Mouse (Mus musculus) neural tube, embryonic 14.5 days (tissue): ENCODE data around the gene 4930562C15Rik. TPM values are rescaled to one million over a fixed set of nuclear protein-coding genes. Genes with fewer than 3 reads are reported as not detected.

Experiments
- ATAC-seq: fragments of 200-750 bp; cut with Nextera tagmentation; 2 replicates; pipeline ENCODE4 v1.8.0; 2017; ENCODE audit warnings: low read depth, mild to moderate bottlenecking, moderate TSS enrichment, moderate library complexity
- H3K27ac ChIP-seq: fragments of 300-500 bp; sonication (generic); 2 replicates; pipeline ENCODE4 v1.5.1; 2014; ENCODE audit warnings: low read depth, mild to moderate bottlenecking, control low read depth, low read length, moderate library complexity, mixed read lengths
- H3K27me3 ChIP-seq: fragments of 300-500 bp; sonication (generic); 2 replicates; pipeline ENCODE4 v1.6.1; 2014; ENCODE audit warnings: low read length; ENCODE audit not compliant: control insufficient read depth, insufficient read depth
- H3K36me3 ChIP-seq: fragments of 300-500 bp; sonication (generic); 2 replicates; pipeline ENCODE4 v1.6.1; 2014; ENCODE audit warnings: low read length, mixed read lengths; ENCODE audit not compliant: control insufficient read depth, insufficient read depth
- H3K4me1 ChIP-seq: fragments of 300-500 bp; sonication (generic); 2 replicates; pipeline ENCODE4 v1.6.1; 2014; ENCODE audit warnings: low read length; ENCODE audit not compliant: control insufficient read depth, insufficient read depth
- H3K4me2 ChIP-seq: fragments of 300-500 bp; sonication (generic); 2 replicates; pipeline ENCODE4 v1.6.1; 2014; ENCODE audit warnings: mild to moderate bottlenecking, low read depth, low read length, control low read depth
- H3K4me3 ChIP-seq: fragments of 300-500 bp; sonication (generic); 2 replicates; pipeline ENCODE4 v1.5.1; 2014; ENCODE audit warnings: low read depth, low read length, control low read depth, mixed read lengths
- H3K9ac ChIP-seq: fragments of 300-500 bp; sonication (generic); replicated peaks from 2 replicates; pipeline ENCODE4 v1.6.1; 2014; ENCODE audit warnings: low read depth, mild to moderate bottlenecking, control low read depth, low read length, mixed read lengths
- H3K9me3 ChIP-seq: fragments of 300-500 bp; sonication (generic); 2 replicates; pipeline ENCODE4 v1.6.1; 2016; ENCODE audit warnings: low read length; ENCODE audit not compliant: control insufficient read depth
- WGBS: fragments of 180-500 bp; shearing (Covaris S2); extraction: QIAGEN DNeasy Blood & Tissue Kit; methylation state at CpG from one replicate; pipeline ENCODE4 v1.1.7; 2014; 5-methylcytosine and 5-hydroxymethylcytosine counted together
- polyA plus RNA-seq: library from polyadenylated mRNA; unstranded; fragments of >200 nt; fragmentation: Nextera tagmentation; extraction: Ambion mirVana; gene quantifications from 2 replicates; pipeline ENCODE4 v1.2.1, GENCODE M21; 2014

The 4930562C15Rik gene
- polyA plus RNA-seq, 1 experiment from 2014 or later = 0.86 TPM

DNA sequence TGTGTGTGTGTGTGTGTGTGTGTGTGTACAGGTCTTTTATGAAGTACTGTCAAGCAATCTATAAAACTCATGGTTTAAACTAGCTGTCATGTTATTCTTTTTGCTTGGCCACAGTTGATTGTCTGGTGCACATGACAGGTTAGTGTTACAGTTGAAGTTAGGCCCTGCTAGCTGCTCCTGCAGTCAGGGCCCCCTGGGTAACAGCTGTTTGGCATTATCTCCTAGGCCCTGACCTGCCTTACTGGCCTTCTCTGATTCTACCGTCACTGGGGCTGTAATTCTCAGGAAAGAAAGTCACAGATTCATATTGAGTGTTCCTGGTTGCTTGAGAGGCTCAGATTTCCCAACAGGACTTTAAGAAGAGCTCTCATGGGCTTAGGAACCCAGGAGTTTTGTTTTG is 70.4 kb downstream of the 4930562C15Rik start:
- H3K9ac ChIP-seq = no peak overlapping the region
- ATAC-seq = no peak

DNA sequence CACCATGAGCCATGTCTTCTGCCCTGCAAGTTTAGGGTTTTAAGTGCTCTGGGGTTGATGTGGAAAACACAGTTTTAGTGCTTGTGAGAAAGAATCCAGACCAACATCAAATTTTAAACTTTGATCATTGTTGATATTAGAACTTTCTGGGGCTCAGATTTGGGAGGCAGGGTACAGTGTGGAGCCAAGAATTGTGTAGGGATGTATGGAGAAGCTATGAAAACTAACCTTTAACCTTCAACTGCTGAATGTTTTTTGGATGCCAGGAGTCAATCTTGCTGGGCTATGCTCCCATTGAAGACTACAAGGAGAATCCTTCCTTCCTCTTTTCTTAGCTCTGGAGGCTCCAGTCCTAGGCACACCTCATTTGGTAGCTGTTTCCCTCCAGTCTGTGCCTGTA is 71.3 kb downstream of the 4930562C15Rik start:
- Histone ChIP-seq H3K9me3 (no peaks in the 10 kb centered on the region), H3K36me3 (peaks cover 19% of the 10 kb centered on the region), H3K4me2 (no peak overlapping the region), H3K27me3 (no peaks in the 10 kb centered on the region), H3K9ac (no peak overlapping the region), H3K4me3 (no peak overlapping the region), H3K27ac (no peak overlapping the region), H3K4me1 (no peaks in the 10 kb centered on the region)
- ATAC-seq = no peak

More for the DNA sequence above, 70.4 kb downstream of the 4930562C15Rik start:
- Histone ChIP-seq H3K36me3 (peaks cover 10% of the 10 kb centered on the region), H3K27me3 (no peaks in the 10 kb centered on the region), H3K4me1 (peaks cover 2% of the 10 kb centered on the region; the same call in 1 of the 2 replicates), H3K4me2 (no peak overlapping the region), H3K4me3 (no peak overlapping the region), H3K9me3 (no peaks in the 10 kb centered on the region), H3K27ac (no peak overlapping the region)
- 71% methylated on average over 1 of the region's 1 CpGs for WGBS

DNA sequence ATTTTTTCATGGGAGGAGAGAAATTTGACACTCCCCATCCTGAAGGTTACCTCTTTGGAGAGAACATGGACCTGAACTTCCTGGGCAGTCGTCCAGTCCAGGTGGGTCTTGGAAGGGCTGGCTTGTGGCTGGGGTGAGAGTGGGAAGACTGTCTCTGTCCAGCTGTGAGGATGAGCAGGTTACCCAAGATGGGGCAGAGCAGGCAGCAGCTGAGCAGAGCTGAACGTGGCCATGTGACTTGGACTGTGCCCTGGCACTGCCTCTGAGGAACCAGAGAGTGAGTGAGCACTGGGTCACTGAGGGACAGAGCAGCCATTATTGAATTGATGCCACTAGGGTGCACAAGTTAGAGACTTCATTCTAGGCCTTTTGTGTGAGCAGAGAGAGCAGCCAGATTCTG is 72.2 kb downstream of the 4930562C15Rik start:
- WGBS = 79% methylated on average over 2 of the region's 2 CpGs
- H3K27ac ChIP-seq = no peak overlapping the region
- H3K9me3 ChIP-seq = no peaks in the 10 kb centered on the region
- H3K36me3 ChIP-seq = peaks cover 26% of the 10 kb centered on the region
- no peaks in the 10 kb centered on the region for H3K4me1 ChIP-seq
- H3K27me3 ChIP-seq = no peaks in the 10 kb centered on the region
- no peak overlapping the region for H3K9ac ChIP-seq
- ATAC-seq = no peak
- H3K4me3 ChIP-seq = no peak overlapping the region
- no peak overlapping the region for H3K4me2 ChIP-seq

DNA sequence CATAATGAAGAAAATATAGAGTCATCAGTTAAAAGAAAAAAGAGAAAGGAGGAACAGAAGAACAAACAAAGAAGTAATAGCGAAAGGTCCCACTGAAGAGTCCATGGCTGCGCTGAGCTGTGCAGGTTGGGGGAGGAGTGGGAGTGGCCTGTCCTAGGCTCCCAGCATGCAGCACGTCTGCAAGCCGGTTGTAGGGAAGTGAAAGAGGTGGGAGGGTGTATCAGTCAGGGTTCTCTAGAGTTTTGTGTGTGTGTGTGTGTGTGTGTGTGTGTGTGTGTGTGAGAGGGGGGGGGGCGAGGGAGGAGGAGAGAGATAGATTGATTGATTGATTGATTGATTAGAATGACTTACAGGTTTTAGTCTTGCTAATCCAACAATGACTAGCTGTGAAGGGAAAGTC is 72.8 kb downstream of the 4930562C15Rik start:
- no peak for ATAC-seq
- Histone ChIP-seq H3K4me3 (no peak overlapping the region), H3K36me3 (peaks cover 31% of the 10 kb centered on the region), H3K27ac (no peak overlapping the region), H3K9me3 (no peaks in the 10 kb centered on the region), H3K9ac (no peak overlapping the region), H3K4me2 (no peak overlapping the region), H3K4me1 (no peaks in the 10 kb centered on the region), H3K27me3 (no peaks in the 10 kb centered on the region)
- 43% methylated on average over 5 of the region's 5 CpGs for WGBS

DNA sequence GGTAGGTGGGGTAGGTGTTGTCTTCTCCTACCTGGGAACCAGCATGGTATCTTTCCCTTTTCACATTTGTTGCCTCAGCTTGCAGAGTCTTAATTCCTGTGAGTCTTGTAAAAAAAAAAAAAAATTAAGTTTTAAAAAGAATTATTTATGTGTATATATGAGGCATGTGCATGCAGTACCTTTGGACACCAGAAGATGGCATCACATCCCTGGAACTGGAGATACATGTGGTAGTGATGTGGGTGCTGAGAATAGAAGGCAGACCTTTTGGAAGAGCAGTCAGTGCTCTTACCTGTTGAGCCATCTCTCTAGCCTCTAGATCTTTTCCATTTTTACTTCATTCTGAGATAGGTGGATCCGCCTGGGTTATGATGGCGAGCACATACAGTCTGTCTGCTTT is 74.5 kb downstream of the 4930562C15Rik start:
- Histone ChIP-seq H3K4me1 (no peaks in the 10 kb centered on the region), H3K36me3 (peaks cover 36% of the 10 kb centered on the region)
- 98% methylated on average over 2 of the region's 2 CpGs for WGBS

DNA sequence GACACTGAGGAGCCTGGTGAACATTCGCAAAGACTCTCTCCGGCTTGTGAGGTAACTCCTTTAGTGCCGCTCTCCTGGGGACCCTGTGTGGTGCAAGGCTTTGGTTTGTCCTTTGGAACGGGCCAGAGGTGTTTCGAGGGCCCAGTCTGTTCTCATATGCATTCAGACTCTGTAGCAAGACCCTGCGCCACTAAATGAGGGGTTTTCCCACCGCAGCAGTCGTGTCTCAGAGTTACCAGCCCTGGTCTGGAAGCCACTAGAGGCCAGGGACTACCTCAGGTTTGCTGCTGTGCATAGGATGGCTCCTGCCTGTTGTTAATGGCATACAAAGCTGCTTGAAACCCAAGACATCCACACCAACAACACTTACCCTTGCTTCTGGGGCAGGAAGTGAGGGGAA is 75.5 kb downstream of the 4930562C15Rik start:
- Histone ChIP-seq H3K27ac (no peak overlapping the region), H3K9me3 (no peaks in the 10 kb centered on the region), H3K4me3 (no peak overlapping the region), H3K36me3 (peaks cover 43% of the 10 kb centered on the region), H3K9ac (no peak overlapping the region), H3K4me2 (no peak overlapping the region), H3K4me1 (no peaks in the 10 kb centered on the region), H3K27me3 (no peaks in the 10 kb centered on the region)
- 98% methylated on average over 8 of the region's 8 CpGs for WGBS
- no peak for ATAC-seq

More for the DNA sequence above, 74.5 kb downstream of the 4930562C15Rik start:
- Histone ChIP-seq H3K27ac (no peak overlapping the region), H3K4me2 (no peak overlapping the region), H3K9ac (no peak overlapping the region), H3K27me3 (no peaks in the 10 kb centered on the region), H3K9me3 (no peaks in the 10 kb centered on the region), H3K4me3 (no peak overlapping the region)
- no peak for ATAC-seq

DNA sequence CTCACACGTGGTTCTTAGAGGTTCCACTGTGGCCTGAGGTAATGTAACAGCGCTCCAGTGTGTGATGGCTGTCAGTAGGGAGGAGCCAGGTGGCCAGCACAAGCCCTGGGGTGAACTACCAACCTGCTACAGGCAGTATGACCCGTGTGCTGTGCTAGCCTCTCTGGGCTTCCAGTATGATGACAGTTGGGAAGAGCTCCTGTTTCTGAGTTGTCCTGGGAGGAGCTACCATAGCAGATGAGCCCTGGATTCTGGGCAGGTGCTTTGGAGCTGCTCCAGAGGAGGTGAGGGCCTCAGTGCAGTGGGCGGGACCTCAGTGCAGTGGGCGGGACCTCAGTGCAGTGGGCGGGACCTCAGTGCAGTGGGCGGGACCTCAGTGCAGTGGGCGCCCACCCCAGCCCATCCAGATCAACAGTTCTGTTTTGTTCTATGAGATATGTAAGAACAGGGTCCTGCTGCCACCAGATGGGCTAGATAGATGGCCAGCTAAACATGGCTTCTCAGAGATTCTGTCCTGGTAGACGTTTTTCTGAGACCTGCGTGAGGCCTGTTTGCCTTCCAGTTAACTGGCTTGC is 76.9 kb downstream of the 4930562C15Rik start:
- Histone ChIP-seq H3K4me3 (no peak overlapping the region), H3K4me1 (no peaks in the 10 kb centered on the region), H3K27me3 (no peaks in the 10 kb centered on the region), H3K36me3 (peaks cover 56% of the 10 kb centered on the region), H3K9ac (no peak overlapping the region), H3K27ac (no peak overlapping the region), H3K9me3 (no peaks in the 10 kb centered on the region), H3K4me2 (no peak overlapping the region)
- no peak for ATAC-seq
- 73% methylated on average over 10 of the region's 10 CpGs for WGBS

DNA sequence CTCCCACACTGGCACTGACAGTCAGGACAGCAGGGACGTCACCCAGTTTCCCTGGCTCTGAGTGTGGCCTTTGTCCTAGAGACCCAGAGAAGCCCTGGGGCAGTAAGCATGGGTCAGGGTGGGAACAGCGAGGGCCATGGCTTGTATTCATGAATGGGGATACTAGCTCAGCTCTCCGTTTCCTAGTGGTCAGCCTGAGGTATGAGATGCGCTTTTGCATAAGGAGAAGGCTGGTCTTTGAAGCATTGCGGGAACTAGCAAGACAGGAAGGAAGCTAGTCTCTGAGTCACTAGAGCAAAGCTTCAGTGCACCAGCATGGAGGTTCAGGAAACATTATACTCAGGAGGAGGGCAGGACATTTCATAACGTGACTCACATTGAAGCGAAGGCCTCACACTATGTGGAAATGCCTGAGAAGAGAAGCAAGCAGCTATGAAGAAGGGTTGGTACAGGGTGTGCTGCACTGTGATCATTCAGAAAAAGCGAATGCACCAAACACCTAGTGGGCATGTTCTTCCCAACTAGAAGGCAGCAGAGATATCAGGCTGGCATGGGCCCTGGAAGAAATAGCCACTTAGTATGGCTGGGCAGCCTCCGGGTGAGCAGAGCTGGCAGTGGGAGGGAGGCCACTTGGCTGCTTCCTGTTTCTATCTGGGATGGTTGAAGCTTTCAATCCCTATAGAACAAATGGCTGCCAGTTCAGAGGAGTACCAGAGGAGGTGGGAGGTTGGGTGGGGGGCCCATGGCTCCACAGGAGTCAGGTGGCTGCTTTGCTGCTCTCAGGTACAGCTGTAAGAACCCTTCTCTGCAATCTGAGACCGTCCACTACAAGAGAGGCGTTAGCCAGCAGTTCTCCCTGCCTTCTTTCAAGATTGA is 77.9 kb downstream of the 4930562C15Rik start:
- no peak; the same call in 1 of the 2 replicates for ATAC-seq
- Histone ChIP-seq H3K9me3 (no peaks in the 10 kb centered on the region), H3K9ac (no peak overlapping the region), H3K4me1 (no peaks in the 10 kb centered on the region), H3K4me2 (no peak overlapping the region), H3K36me3 (peaks cover 56% of the 10 kb centered on the region), H3K27me3 (no peaks in the 10 kb centered on the region), H3K27ac (0 out of 2 replicates have a peak overlapping the region, but pooled peaks have one; percentile 28), H3K4me3 (no peak overlapping the region)
- WGBS = 76% methylated on average over 11 of the region's 11 CpGs
